Mouse (Mus musculus): ENCODE data around the gene Gm9732.
"Not testable (repeated sequence)": the region's sequence is repeated elsewhere in the genome, so short reads cannot be mapped to it uniquely, and the experiment has no call there.

- TF ChIP-seq CTCF (IDR thresholded peaks at IDR 0.05; ENCODE audit: borderline replicate concordance, insufficient read depth, low read length); POLR2A (IDR thresholded peaks at IDR 0.05; ENCODE audit: low read depth, low read length): not testable (repeated sequence)
Observed at GRCm38 (mm10) chr14:43263421-43263820, 11.4 kb upstream of the Gm9732 start.
